Mouse (Mus musculus) ES-E14 (cell line): ENCODE measurements around the gene Usp19. TPM values are rescaled to one million over a fixed set of nuclear protein-coding genes. Genes with fewer than 3 reads are reported as not detected.

Experiments
- DNase-seq: peaks from one replicate; pipeline ENCODE4 v3.0.0-alpha.2; 2013; ENCODE audit warnings: low read depth, low spot score
- H3K27ac ChIP-seq: 2 replicates; pipeline ENCODE4 v1.5.1; 2012; ENCODE audit warnings: low read depth, mild to moderate bottlenecking, low read length, moderate library complexity, mixed read lengths; ENCODE audit not compliant: poor library complexity, insufficient read depth, severe bottlenecking
- H3K36me3 ChIP-seq: 2 replicates; pipeline ENCODE4 v1.6.1; 2012; ENCODE audit warnings: mild to moderate bottlenecking, low read length, moderate library complexity, mixed read lengths; ENCODE audit not compliant: control insufficient read depth, poor library complexity, insufficient read depth, severe bottlenecking
- H3K4me1 ChIP-seq, 2 experiments: fragments of 150-350 bp in 1 of 2; sonication (generic) in 1 of 2; 2 replicates each; pipeline ENCODE4 v1.6.1; 2012; ENCODE audit warnings: low read length in 2 of 2, mild to moderate bottlenecking in 1 of 2, mixed read lengths in 1 of 2; ENCODE audit not compliant: control insufficient read depth in 2 of 2, insufficient read depth in 2 of 2, poor library complexity in 1 of 2
- H3K4me3 ChIP-seq, 2 experiments: fragments of 150-350 bp in 1 of 2; sonication (generic) in 1 of 2; 2 replicates each; pipeline ENCODE4 v1.5.1; 2012; ENCODE audit warnings: low read length in 2 of 2, low read depth in 1 of 2, mild to moderate bottlenecking in 1 of 2, mixed read lengths in 1 of 2; ENCODE audit not compliant: insufficient read depth in 1 of 2, poor library complexity in 1 of 2, severe bottlenecking in 1 of 2
- H3K9ac ChIP-seq: 2 replicates; pipeline ENCODE4 v1.6.1; 2012; ENCODE audit warnings: low read depth, mild to moderate bottlenecking, low read length, mixed read lengths; ENCODE audit not compliant: poor library complexity, insufficient read depth, severe bottlenecking
- H3K9me3 ChIP-seq: fragments of 150-350 bp; sonication (generic); 2 replicates; pipeline ENCODE4 v1.6.1; 2012; ENCODE audit warnings: low read depth, mild to moderate bottlenecking, low read length; ENCODE audit not compliant: control insufficient read depth, insufficient read depth
- CHD2 ChIP-seq: IDR thresholded peaks from 2 replicates; pipeline ENCODE4 v1.6.1; 2014; ENCODE audit warnings: mild to moderate bottlenecking, low read depth, low read length, inconsistent platforms
- HCFC1 ChIP-seq: IDR thresholded peaks from 2 replicates; pipeline ENCODE4 v1.6.1; 2012; ENCODE audit warnings: low read length, inconsistent platforms, borderline replicate concordance; ENCODE audit not compliant: insufficient read depth
- MAFK ChIP-seq: IDR thresholded peaks from 2 replicates; pipeline ENCODE4 v1.6.1; 2014; ENCODE audit warnings: mild to moderate bottlenecking, low read depth, low read length, inconsistent platforms; ENCODE audit not compliant: insufficient read depth
- ZC3H11A ChIP-seq: IDR thresholded peaks from 2 replicates; pipeline ENCODE4 v1.6.1; 2012; ENCODE audit warnings: low read depth, mild to moderate bottlenecking, inconsistent platforms, low read length, borderline replicate concordance
- ZNF384 ChIP-seq: IDR thresholded peaks from 2 replicates; pipeline ENCODE4 v1.6.1; 2012; ENCODE audit warnings: low read depth, low read length, inconsistent platforms
- in situ Hi-C, 2 experiments: fragments of 600-800 bp; cut with MboI; formaldehyde crosslinking; loops; one replicate each; pipeline ENCODE4 v1.15.1; 2025; ENCODE audit warnings: low sequenced_read_pairs in 2 of 2, inconsistent platforms in 1 of 2; ENCODE audit not compliant: unreplicated experiment in 2 of 2
- total RNA-seq: library from RNA; depleted of rRNA; stranded (reverse); fragments of 300-350 nt; gene quantifications from 2 replicates; pipeline ENCODE4 v1.2.3, GENCODE M21; 2012; rRNA removed

The Usp19 gene
- total RNA-seq, 1 experiment: 92.1 TPM

DNA sequence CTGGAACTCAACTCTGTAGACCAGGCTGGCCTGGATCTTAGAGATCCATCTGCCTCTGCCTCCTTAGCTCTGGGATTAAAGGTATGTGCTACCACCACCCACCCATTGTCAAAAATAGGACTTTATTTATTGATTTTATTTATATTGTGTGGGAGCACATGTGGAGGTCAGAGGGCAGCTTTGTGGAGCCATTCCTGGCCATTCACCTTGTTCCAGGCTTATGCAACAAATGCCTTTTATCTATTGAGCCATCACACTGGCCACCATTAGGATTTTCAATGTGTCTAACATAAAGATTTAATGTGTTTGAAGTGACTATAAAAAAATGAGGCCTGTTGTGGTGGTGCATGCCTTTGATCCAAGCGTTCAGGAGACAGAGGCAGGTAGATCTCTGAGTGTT, 41.1 kb downstream of the Usp19 start:
- in situ Hi-C loops: no loop called here
- no peak overlapping the region for H3K4me3 ChIP-seq
- no peak for DNase-seq
- no peaks in the 10 kb centered on the region for H3K4me1 ChIP-seq
- no peak overlapping the region for H3K27ac ChIP-seq
- H3K36me3 ChIP-seq: peaks cover 38% of the 10 kb centered on the region
- no peak overlapping the region for H3K9ac ChIP-seq
- H3K9me3 ChIP-seq: no peaks in the 10 kb centered on the region
- TF ChIP-seq HCFC1: no peak
- TF ChIP-seq CHD2: no peak
- TF ChIP-seq ZC3H11A: no peak
- TF ChIP-seq ZNF384: no peak
- no peak for TF ChIP-seq MAFK

DNA sequence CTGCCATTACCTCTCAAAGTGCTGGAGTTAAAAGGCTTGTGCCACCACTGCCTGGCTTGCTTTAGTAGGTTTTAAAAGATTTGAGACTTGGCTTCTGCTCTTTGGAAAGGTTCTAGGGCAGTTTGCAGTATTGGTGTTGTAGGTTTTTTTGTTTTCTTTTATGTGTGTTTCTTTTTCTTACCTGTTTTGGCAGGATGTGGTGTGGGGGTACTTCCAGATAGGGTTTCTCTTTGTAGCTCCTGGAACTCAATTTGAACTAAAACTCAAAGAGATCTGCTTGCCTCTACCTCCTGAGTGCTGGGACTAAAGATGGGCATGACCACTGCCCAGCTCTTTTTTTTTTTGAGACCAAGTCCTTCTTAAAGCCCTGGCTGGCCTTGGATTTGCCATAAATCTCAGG, 50.4 kb downstream of the Usp19 start:
- no peaks in the 10 kb centered on the region for H3K9me3 ChIP-seq
- in situ Hi-C loops: no loop called here
- H3K4me3 ChIP-seq: no peak overlapping the region
- DNase-seq: no peak
- H3K4me1 ChIP-seq: no peaks in the 10 kb centered on the region
- no peak overlapping the region for H3K27ac ChIP-seq
- TF ChIP-seq HCFC1 (no peak), MAFK (no peak), ZNF384 (no peak), ZC3H11A (no peak), CHD2 (no peak)
- H3K36me3 ChIP-seq: peaks cover 51% of the 10 kb centered on the region
- H3K9ac ChIP-seq: no peak overlapping the region

DNA sequence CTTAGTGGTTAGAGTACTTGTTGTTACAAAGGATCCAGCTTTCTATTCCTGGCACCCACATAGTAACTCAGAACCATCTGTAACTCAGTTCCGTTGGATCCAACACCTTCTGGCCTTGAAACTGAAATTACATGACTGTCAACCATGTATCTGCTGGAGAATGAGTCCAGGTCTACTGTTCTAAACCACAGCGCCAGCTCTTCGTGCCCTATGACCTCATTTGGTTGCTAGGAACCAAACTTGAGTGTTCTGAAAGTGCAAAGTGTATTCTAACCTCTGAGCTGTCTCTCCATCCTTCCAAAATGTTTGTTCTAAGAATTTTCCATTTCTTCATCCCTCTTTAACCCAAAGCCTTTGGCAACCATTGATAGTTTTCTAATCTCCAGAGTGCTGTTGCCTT, 55.6 kb downstream of the Usp19 start:
- Histone ChIP-seq H3K9ac (no peak overlapping the region), H3K4me1 (no peaks in the 10 kb centered on the region; a peak in 2 of 4 replicates), H3K4me3 (no peak overlapping the region), H3K36me3 (peaks cover 38% of the 10 kb centered on the region), H3K27ac (no peak overlapping the region), H3K9me3 (no peaks in the 10 kb centered on the region)
- no peak for DNase-seq
- in situ Hi-C loops: no loop called here
- TF ChIP-seq MAFK: no peak

DNA sequence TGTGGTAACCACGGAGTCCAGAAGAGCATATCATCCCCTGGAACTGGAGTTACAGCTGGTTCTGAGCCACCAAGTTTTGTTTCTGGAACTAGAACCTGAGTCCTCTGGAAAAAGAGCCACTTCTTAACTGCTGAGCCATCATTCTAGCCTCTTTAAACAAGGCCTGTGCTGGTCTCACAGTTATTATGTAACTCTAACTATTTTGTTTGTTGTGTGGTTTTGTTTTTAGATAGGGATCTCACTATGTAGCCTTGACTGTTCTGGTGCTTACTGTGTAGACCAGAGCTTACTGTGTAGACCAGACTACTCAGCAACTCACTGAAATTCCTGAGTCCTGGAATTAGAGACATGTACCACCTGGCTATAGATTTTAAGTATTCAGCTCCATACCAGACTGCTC, 56.5 kb downstream of the Usp19 start:
- no peak overlapping the region for H3K4me3 ChIP-seq
- in situ Hi-C loops: no loop called here
- H3K9me3 ChIP-seq: no peaks in the 10 kb centered on the region
- no peak for TF ChIP-seq CHD2
- no peak for TF ChIP-seq HCFC1
- TF ChIP-seq ZC3H11A: no peak
- no peak for TF ChIP-seq ZNF384
- no peak for TF ChIP-seq MAFK
- H3K36me3 ChIP-seq: peaks cover 34% of the 10 kb centered on the region
- no peak overlapping the region for H3K9ac ChIP-seq
- H3K27ac ChIP-seq: no peak overlapping the region
- no peak for DNase-seq
- H3K4me1 ChIP-seq: no peaks in the 10 kb centered on the region; a peak in 2 of 4 replicates

Other genes with a start within 250 kb of the Usp19 start
- gene Dag1, start 226.6 kb upstream of the Usp19 start, total RNA-seq: 134 and 168 TPM in 2 replicates
- 9.2 and 9.9 TPM in 2 replicates for gene Nicn1, start 200.2 kb upstream of the Usp19 start, total RNA-seq
- gene Amt, start 193.7 kb upstream of the Usp19 start, total RNA-seq: 63.9 and 77.9 TPM in 2 replicates
- 82.9 and 125 TPM in 2 replicates for gene Rhoa, start 184.5 kb upstream of the Usp19 start, total RNA-seq
- gene Tcta, start 184.4 kb upstream of the Usp19 start, total RNA-seq: 10.0 and 11.0 TPM in 2 replicates
- 797 and 939 TPM in 2 replicates for gene Gpx1, start 151.7 kb upstream of the Usp19 start, total RNA-seq
- 64.2 and 69.1 TPM in 2 replicates for gene Usp4, start 142.7 kb upstream of the Usp19 start, total RNA-seq
- gene 1700102P08Rik, start 97.8 kb upstream of the Usp19 start, total RNA-seq: 1.3 and 1.5 TPM in 2 replicates
- gene Ccdc36, start 62.1 kb upstream of the Usp19 start, total RNA-seq: 1.4 and 1.7 TPM in 2 replicates
- gene BC048562, start 54.1 kb upstream of the Usp19 start, total RNA-seq: not detected in 2 replicates
- 16.7 and 18.6 TPM in 2 replicates for gene Ccdc71, start 30.1 kb upstream of the Usp19 start, total RNA-seq
- 6.6 and 6.7 TPM in 2 replicates for gene Klhdc8b, start 29.0 kb upstream of the Usp19 start, total RNA-seq
- 50.6 and 54.5 TPM in 2 replicates for gene Lamb2, start 10.9 kb upstream of the Usp19 start, total RNA-seq
- 393 and 450 TPM in 2 replicates for gene Qars, start 17.1 kb downstream of the Usp19 start, total RNA-seq
- 145 and 152 TPM in 2 replicates for gene Qrich1, start 26.2 kb downstream of the Usp19 start, total RNA-seq
- gene Impdh2, start 69.7 kb downstream of the Usp19 start, total RNA-seq: 344 and 404 TPM in 2 replicates
- gene Ndufaf3, start 76.8 kb downstream of the Usp19 start, total RNA-seq: 36.6 and 57.3 TPM in 2 replicates
- 112 and 209 TPM in 2 replicates for gene Dalrd3, start 79.3 kb downstream of the Usp19 start, total RNA-seq
- gene Wdr6, start 88.1 kb downstream of the Usp19 start, total RNA-seq: 56.9 and 78.8 TPM in 2 replicates
- 13.7 and 18.1 TPM in 2 replicates for gene P4htm, start 107.1 kb downstream of the Usp19 start, total RNA-seq
- gene Arih2, start 158.8 kb downstream of the Usp19 start, total RNA-seq: 98.7 and 128 TPM in 2 replicates
- gene Slc25a20, start 171.5 kb downstream of the Usp19 start, total RNA-seq: 42.0 and 59.4 TPM in 2 replicates
- gene Prkar2a, start 198.7 kb downstream of the Usp19 start, total RNA-seq: 12.0 and 18.2 TPM in 2 replicates